Mouse (Mus musculus) lung, postnatal 36 days (tissue): ENCODE results near the gene 2210016L21Rik.
"Not testable (repeated sequence)": the region's sequence is repeated elsewhere in the genome, so short reads cannot be mapped to it uniquely, and the experiment has no call there.

Experiments
- DNase-seq: peaks from one replicate; pipeline ENCODE4 v3.0.0; 2022; ENCODE audit warnings: mixed read lengths

Gene 2210016L21Rik

GRCm38 (mm10) chr5:114942074-114942765 is at the start of gene 2210016L21Rik:
Gene 2210016L21Rik, plus strand, starts transcription at chr5:114942158.
- peak; percentile 91 for DNase-seq

- no peak for DNase-seq
Observed at GRCm38 (mm10) chr5:114895542-114895941, 46.4 kb upstream of the 2210016L21Rik start.

GRCm38 (mm10) chr5:114896688-114897373 is 45.1 kb upstream of the 2210016L21Rik start, which contains the start of gene Oasl2:
Gene Oasl2, plus strand, starts transcription at chr5:114896936.
- no peak for DNase-seq

GRCm38 (mm10) chr5:114897374-114897793 is 44.6 kb upstream of the 2210016L21Rik start:
- DNase-seq = peak; percentile 72

GRCm38 (mm10) chr5:114898857-114899256 is 43.1 kb upstream of the 2210016L21Rik start:
- DNase-seq = no peak

- DNase-seq = peak; percentile 73
Observed at GRCm38 (mm10) chr5:114902413-114902812, 39.5 kb upstream of the 2210016L21Rik start.

GRCm38 (mm10) chr5:114908598-114909305 is 33.2 kb upstream of the 2210016L21Rik start:
- DNase-seq = no peak

- no peak for DNase-seq
Observed at GRCm38 (mm10) chr5:114913686-114914085, 28.3 kb upstream of the 2210016L21Rik start.

- no peak for DNase-seq
Observed at GRCm38 (mm10) chr5:114914855-114915254, 27.1 kb upstream of the 2210016L21Rik start.

- DNase-seq = no peak
Observed at GRCm38 (mm10) chr5:114915854-114916253, 26.1 kb upstream of the 2210016L21Rik start.

- DNase-seq = peak; percentile 30
Observed at GRCm38 (mm10) chr5:114916777-114917176, 25.2 kb upstream of the 2210016L21Rik start.

- DNase-seq = not testable (repeated sequence)
Observed at GRCm38 (mm10) chr5:114917357-114917756, 24.6 kb upstream of the 2210016L21Rik start.

GRCm38 (mm10) chr5:114921551-114922365 is 20.2 kb upstream of the 2210016L21Rik start:
- DNase-seq = peak; percentile 67

GRCm38 (mm10) chr5:114922366-114922731 is 19.6 kb upstream of the 2210016L21Rik start:
- no peak for DNase-seq

- DNase-seq = peak; percentile 72
Observed at GRCm38 (mm10) chr5:114922998-114923473, 18.9 kb upstream of the 2210016L21Rik start, which contains the start of gene Oasl1. Gene Oasl1, plus strand, starts transcription at chr5:114923240.

GRCm38 (mm10) chr5:114926153-114926684 is 15.7 kb upstream of the 2210016L21Rik start:
- DNase-seq = no peak

- DNase-seq = no peak
Observed at GRCm38 (mm10) chr5:114926753-114927152, 15.2 kb upstream of the 2210016L21Rik start.

- DNase-seq = no peak
Observed at GRCm38 (mm10) chr5:114931626-114932025, 10.3 kb upstream of the 2210016L21Rik start.

- DNase-seq = no peak
Observed at GRCm38 (mm10) chr5:114933206-114933605, 8.8 kb upstream of the 2210016L21Rik start.

- DNase-seq = no peak
Observed at GRCm38 (mm10) chr5:114935838-114936237, 6.1 kb upstream of the 2210016L21Rik start.

- DNase-seq = not testable (repeated sequence)
Observed at GRCm38 (mm10) chr5:114941138-114941537, 820 bp upstream of the 2210016L21Rik start.

GRCm38 (mm10) chr5:114942766-114943130 is 790 bp downstream of the 2210016L21Rik start:
- no peak for DNase-seq
